Mouse (Mus musculus) heart, embryonic 10.5 days (tissue): ENCODE results near the gene Senp1. TPM values are rescaled to one million over a fixed set of nuclear protein-coding genes. Genes with fewer than 3 reads are reported as not detected.

Source experiments
- DNase-seq: peaks from one replicate; pipeline ENCODE4 v3.0.0-alpha.2; 2017; ENCODE audit warnings: low spot score
- H3K27ac ChIP-seq: fragments of 300-500 bp; sonication (generic); 2 replicates; pipeline ENCODE4 v1.5.1; 2016; ENCODE audit warnings: mild to moderate bottlenecking
- H3K27me3 ChIP-seq: fragments of 300-500 bp; sonication (generic); 2 replicates; pipeline ENCODE4 v1.6.1; 2016; ENCODE audit warnings: mild to moderate bottlenecking; ENCODE audit not compliant: poor library complexity, insufficient read depth, severe bottlenecking
- H3K36me3 ChIP-seq: fragments of 300-500 bp; sonication (generic); 2 replicates; pipeline ENCODE4 v1.6.1; 2016; ENCODE audit warnings: mild to moderate bottlenecking, moderate library complexity
- H3K4me1 ChIP-seq: fragments of 300-500 bp; sonication (generic); 2 replicates; pipeline ENCODE4 v1.6.1; 2016; ENCODE audit warnings: mild to moderate bottlenecking
- H3K4me3 ChIP-seq: fragments of 300-500 bp; sonication (generic); 2 replicates; pipeline ENCODE4 v1.5.1; 2016; ENCODE audit warnings: mild to moderate bottlenecking, moderate library complexity
- H3K9me3 ChIP-seq: fragments of 300-500 bp; sonication (generic); 2 replicates; pipeline ENCODE4 v1.6.1; 2016; ENCODE audit warnings: mild to moderate bottlenecking, moderate library complexity
- WGBS: fragments of 180-500 bp; shearing (Covaris S2); methylation state at CpG from one replicate; pipeline ENCODE4 v1.1.7; 2016; 5-methylcytosine and 5-hydroxymethylcytosine counted together
- polyA plus RNA-seq: library from polyadenylated mRNA; unstranded; fragments of >200 nt; fragmentation: Nextera tagmentation; extraction: Ambion mirVana; gene quantifications from 2 replicates; pipeline ENCODE4 v1.2.1, GENCODE M21; 2016

Senp1 gene
- polyA plus RNA-seq, 1 experiment from 2014 or later: 30.5 TPM

DNA sequence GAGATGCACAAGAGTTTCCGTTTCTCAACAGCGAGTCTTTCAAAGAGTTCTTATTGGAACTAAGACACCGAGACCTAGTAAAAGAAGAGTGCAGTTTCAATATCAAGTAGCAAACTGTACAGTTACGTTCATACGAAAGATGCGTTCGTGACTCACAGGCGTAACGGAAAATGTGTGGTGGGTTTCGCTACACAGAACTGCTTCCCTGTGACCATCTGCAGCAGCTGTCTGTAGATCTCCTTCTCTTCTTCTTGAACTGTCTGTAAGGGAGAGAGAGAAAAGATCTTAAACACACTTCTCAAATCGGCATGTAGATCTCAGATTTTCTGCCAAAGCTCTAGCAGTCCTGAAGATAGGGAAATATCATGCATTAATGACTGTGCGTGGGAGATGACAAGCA, 26.9 kb downstream of the Senp1 start:
- Histone ChIP-seq H3K4me1 (peaks cover 10% of the 10 kb centered on the region; the same call in 1 of the 2 replicates), H3K27me3 (no peaks in the 10 kb centered on the region), H3K36me3 (peaks cover 87% of the 10 kb centered on the region), H3K4me3 (no peak overlapping the region), H3K27ac (no peak overlapping the region), H3K9me3 (no peaks in the 10 kb centered on the region)
- peak; percentile 30 for DNase-seq
- 91% methylated on average over 12 of the region's 12 CpGs for WGBS

DNA sequence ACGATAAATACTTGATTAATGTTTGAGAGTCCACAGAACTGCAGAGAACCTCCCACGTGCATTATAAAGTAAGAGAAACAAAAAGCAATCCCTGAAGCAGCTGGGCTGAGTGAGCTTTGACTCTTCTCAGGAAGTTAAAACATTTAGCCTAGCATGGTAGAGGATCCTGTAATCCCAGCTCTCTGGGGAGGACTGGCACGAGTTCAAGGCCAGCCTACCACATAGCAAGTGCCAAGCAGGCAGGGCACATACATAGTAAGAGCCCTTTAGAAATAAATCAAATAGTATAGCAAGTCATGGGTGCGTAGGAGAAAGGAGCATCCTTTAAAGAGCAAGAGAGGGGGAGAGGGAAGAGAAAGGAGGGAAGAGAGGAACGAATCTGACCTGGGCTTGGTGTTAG, 27.7 kb downstream of the Senp1 start:
- Histone ChIP-seq H3K36me3 (peaks cover 91% of the 10 kb centered on the region), H3K27me3 (no peaks in the 10 kb centered on the region), H3K4me3 (no peak overlapping the region), H3K9me3 (no peaks in the 10 kb centered on the region), H3K4me1 (peaks cover 10% of the 10 kb centered on the region; the same call in 1 of the 2 replicates), H3K27ac (no peak overlapping the region)
- no peak for DNase-seq
- WGBS: 93% methylated on average over 5 of the region's 5 CpGs

GRCm38 (mm10) chr15:98055246-98055645, 38.3 kb downstream of the Senp1 start:
- WGBS: 20% methylated on average over 5 of the region's 5 CpGs
- DNase-seq: peak; percentile 82
- Histone ChIP-seq H3K27me3 (no peaks in the 10 kb centered on the region), H3K4me3 (no peak overlapping the region), H3K9me3 (no peaks in the 10 kb centered on the region), H3K36me3 (peaks cover 75% of the 10 kb centered on the region), H3K27ac (0 out of 2 replicates have a peak overlapping the region, but pooled peaks have one; percentile 29), H3K4me1 (peaks cover 3% of the 10 kb centered on the region; the same call in 1 of the 2 replicates)

- Histone ChIP-seq H3K4me1 (peaks cover 3% of the 10 kb centered on the region; the same call in 1 of the 2 replicates), H3K9me3 (no peaks in the 10 kb centered on the region), H3K4me3 (no peak overlapping the region), H3K27ac (no peak overlapping the region), H3K36me3 (peaks cover 80% of the 10 kb centered on the region), H3K27me3 (no peaks in the 10 kb centered on the region)
- 65% methylated on average over 5 of the region's 5 CpGs for WGBS
- DNase-seq: no peak
These were observed 41.9 kb downstream of the Senp1 start for GRCm38 (mm10) chr15:98051685-98052084.

DNA sequence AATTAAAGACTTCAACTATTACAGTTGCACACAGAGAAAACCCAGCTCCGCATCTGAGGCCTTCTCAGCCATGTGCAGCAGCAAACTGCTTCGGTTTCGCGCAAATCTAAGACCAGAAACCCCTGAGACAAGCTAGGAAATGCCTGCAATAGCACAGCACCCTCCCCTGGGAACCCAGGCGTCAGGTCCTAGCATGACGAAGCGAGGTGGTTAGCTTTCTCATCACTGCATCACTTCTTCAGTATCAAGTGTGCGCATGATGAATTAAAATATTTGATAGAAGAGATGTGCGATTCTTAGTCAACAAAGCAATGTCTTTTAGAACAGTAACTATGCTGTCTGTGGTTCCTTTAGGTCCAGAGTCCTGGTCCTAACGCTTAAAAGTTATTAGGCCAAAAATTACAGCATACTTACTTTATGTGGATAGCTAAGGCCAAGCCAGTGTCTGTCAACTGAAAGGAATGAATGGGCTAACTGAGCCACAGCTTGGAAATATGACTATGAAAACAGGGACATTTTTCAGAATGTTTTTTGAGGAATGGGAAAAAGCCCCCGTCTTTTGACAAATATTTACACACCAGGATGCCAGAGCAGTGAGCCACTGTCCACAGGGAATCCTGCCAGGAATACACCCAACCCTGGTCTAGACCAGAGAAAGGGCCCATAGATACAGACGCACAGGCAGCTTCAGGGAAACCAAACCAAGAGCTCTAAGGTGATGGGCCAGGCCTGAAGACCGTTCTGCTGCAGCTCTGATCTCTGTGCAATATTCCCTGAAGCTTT, 44.4 kb downstream of the Senp1 start:
- H3K27ac ChIP-seq: no peak overlapping the region
- DNase-seq: no peak
- H3K9me3 ChIP-seq: no peaks in the 10 kb centered on the region
- no peaks in the 10 kb centered on the region for H3K27me3 ChIP-seq
- WGBS: 91% methylated on average over 13 of the region's 13 CpGs
- H3K4me1 ChIP-seq: no peaks in the 10 kb centered on the region
- H3K4me3 ChIP-seq: no peak overlapping the region
- H3K36me3 ChIP-seq: peaks cover 90% of the 10 kb centered on the region

DNA sequence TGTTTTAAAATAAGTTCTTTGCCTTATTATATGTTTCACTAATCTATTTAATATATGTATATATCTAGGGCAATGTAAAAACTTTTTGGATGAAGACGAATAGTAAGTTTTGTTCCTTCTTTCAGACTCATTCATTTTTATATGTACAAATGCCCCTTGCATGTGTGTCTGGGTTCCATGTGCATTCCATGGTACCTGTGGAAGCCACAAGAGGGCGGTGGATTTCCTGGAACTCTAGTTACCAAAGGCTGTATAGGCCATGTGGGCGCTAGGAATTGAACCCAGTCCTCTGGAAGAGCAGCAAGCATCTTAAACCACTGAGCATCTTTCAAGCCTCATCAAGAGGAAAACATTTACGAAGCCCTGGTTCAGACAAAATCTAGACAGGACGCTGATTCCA, 49.2 kb downstream of the Senp1 start:
- no peaks in the 10 kb centered on the region for H3K9me3 ChIP-seq
- no peaks in the 10 kb centered on the region for H3K4me1 ChIP-seq
- DNase-seq: no peak
- 93% methylated on average over 5 of the region's 5 CpGs for WGBS
- no peaks in the 10 kb centered on the region for H3K27me3 ChIP-seq
- no peak overlapping the region for H3K4me3 ChIP-seq
- no peak overlapping the region for H3K27ac ChIP-seq
- peaks cover 96% of the 10 kb centered on the region for H3K36me3 ChIP-seq

GRCm38 (mm10) chr15:98043967-98044366, 49.6 kb downstream of the Senp1 start:
- Histone ChIP-seq H3K4me3 (no peak overlapping the region), H3K27me3 (no peaks in the 10 kb centered on the region), H3K9me3 (no peaks in the 10 kb centered on the region), H3K4me1 (no peaks in the 10 kb centered on the region), H3K36me3 (peaks cover 96% of the 10 kb centered on the region), H3K27ac (no peak overlapping the region)
- DNase-seq: no peak
- WGBS: 91% methylated on average over 6 of the region's 6 CpGs

- Histone ChIP-seq H3K4me3 (no peak overlapping the region), H3K9me3 (no peaks in the 10 kb centered on the region), H3K27ac (no peak overlapping the region), H3K36me3 (peaks cover 94% of the 10 kb centered on the region), H3K27me3 (no peaks in the 10 kb centered on the region), H3K4me1 (no peaks in the 10 kb centered on the region)
- 89% methylated on average over 12 of the region's 12 CpGs for WGBS
- peak; percentile 63 for DNase-seq
These were observed 51.0 kb downstream of the Senp1 start for GRCm38 (mm10) chr15:98042508-98042907.

- Histone ChIP-seq H3K4me1 (peaks cover 15% of the 10 kb centered on the region), H3K36me3 (peaks cover 87% of the 10 kb centered on the region), H3K27me3 (no peaks in the 10 kb centered on the region), H3K27ac (no peak overlapping the region), H3K9me3 (no peaks in the 10 kb centered on the region), H3K4me3 (no peak overlapping the region)
- DNase-seq: peak; percentile 71
- WGBS: 84% methylated on average over 10 of the region's 10 CpGs
These were observed 53.9 kb downstream of the Senp1 start for GRCm38 (mm10) chr15:98039682-98040081.

- peaks cover 63% of the 10 kb centered on the region for H3K36me3 ChIP-seq
These were observed 57.0 kb downstream of the Senp1 start for GRCm38 (mm10) chr15:98036578-98036977.

DNA sequence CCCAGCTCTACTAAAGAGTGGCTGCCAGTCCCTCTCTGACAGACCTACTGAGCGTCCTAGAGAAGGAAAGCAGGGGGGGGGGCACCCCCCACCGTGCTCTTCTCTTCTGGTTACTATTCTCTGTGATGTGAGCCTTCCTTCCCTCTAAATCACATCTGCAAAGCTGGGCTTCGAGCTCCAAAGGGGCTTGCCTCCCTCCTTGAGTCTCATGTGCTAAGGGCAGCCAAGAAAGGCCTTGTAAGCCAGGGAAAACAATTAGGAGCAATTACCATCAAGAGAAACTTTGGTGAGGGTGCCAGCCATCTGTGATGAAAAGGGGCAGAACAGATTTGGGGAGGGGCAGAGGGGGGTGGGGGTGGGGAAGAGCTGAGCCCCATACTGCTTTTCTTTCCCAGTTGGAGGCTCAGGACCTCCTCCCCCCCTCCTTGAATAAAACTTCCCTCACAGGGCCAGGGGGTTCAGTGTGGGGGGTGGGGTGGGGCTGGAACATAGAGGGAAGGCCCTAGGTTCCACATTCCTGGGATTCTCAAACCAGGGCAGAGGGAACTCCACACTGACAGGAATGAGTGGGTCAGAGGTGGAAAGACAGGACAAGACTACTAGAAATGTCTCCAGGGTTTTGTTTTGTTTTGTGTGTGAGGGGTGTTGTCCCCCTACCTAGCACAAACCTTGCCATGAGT, 58.3 kb downstream of the Senp1 start:
- peaks cover 50% of the 10 kb centered on the region for H3K36me3 ChIP-seq
- no peaks in the 10 kb centered on the region for H3K9me3 ChIP-seq
- no peaks in the 10 kb centered on the region for H3K27me3 ChIP-seq
- WGBS: 23% methylated on average over 3 of the region's 3 CpGs
- H3K27ac ChIP-seq: peak overlapping the region; percentile 2
- no peak overlapping the region for H3K4me3 ChIP-seq
- DNase-seq: no peak
- H3K4me1 ChIP-seq: peaks cover 31% of the 10 kb centered on the region

More at GRCm38 (mm10) chr15:98036578-98036977, 57.0 kb downstream of the Senp1 start:
- H3K27me3 ChIP-seq: no peaks in the 10 kb centered on the region
- DNase-seq: no peak
- peaks cover 22% of the 10 kb centered on the region for H3K4me1 ChIP-seq
- 90% methylated on average over 5 of the region's 5 CpGs for WGBS
- no peak overlapping the region for H3K4me3 ChIP-seq
- H3K27ac ChIP-seq: no peak overlapping the region
- H3K9me3 ChIP-seq: no peaks in the 10 kb centered on the region

GRCm38 (mm10) chr15:98033233-98033748, 60.3 kb downstream of the Senp1 start:
- H3K27ac ChIP-seq: no peak overlapping the region; the same call in 1 of the 2 replicates
- WGBS: 81% methylated on average over 9 of the region's 9 CpGs
- peaks cover 32% of the 10 kb centered on the region for H3K36me3 ChIP-seq
- H3K27me3 ChIP-seq: no peaks in the 10 kb centered on the region
- no peak for DNase-seq
- no peaks in the 10 kb centered on the region for H3K9me3 ChIP-seq
- H3K4me3 ChIP-seq: no peak overlapping the region
- H3K4me1 ChIP-seq: peaks cover 35% of the 10 kb centered on the region

GRCm38 (mm10) chr15:98029798-98030197, 63.7 kb downstream of the Senp1 start:
- WGBS: 77% methylated on average over 6 of the region's 6 CpGs
- DNase-seq: no peak
- H3K9me3 ChIP-seq: no peaks in the 10 kb centered on the region
- peaks cover 55% of the 10 kb centered on the region for H3K4me1 ChIP-seq
- 0 out of 2 replicates have a peak, but pooled peaks cover 3% of the 10 kb centered on the region for H3K27me3 ChIP-seq
- 0 out of 2 replicates have a peak, but pooled peaks cover 6% of the 10 kb centered on the region for H3K36me3 ChIP-seq
- no peak overlapping the region for H3K4me3 ChIP-seq
- H3K27ac ChIP-seq: no peak overlapping the region
